8 mouse cellular contexts compared by ENCODE assay signal in the genomic region with DNA sequence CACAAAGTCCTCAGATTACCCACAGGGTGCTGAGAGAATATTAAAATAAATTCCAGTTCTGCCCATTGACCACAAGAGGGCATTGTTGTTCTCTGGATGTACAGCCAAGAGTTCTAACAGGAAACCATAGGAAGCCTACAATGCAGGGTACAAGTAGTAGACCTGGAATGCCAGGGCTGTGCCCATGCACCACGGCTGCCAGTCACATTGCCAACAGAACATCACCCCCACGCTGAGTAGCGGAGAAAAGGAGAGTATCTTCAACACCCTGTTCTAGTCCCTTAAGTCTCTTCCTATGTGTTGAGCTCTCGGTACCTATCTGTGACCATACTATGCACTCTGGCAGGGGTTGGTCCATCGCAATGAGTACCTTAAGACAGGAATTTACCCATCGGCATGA. TPM values are rescaled to one million over a fixed set of nuclear protein-coding genes. Genes with fewer than 3 reads are reported as not detected.
A peak's percentile ranks its signal among the peaks of the same experiment; 100 is the strongest.
DNase-seq lines count a peak whose midpoint lies in the region; ATAC-seq and TF ChIP-seq lines count a peak whose summit lies in the region.

No protein-coding gene starts in this region.

- ATAC-seq in Patski, result peak; percentile 54
- ATAC-seq in forebrain, embryonic 12.5 days (ENCODE audit: low FRiP score), result peak; percentile 76; the same call in 1 of the 2 replicates
- ATAC-seq in hematopoietic stem cell, adult 5-6 weeks (replicated peaks in 1 of 2; ENCODE audit: insufficient read depth in 1 of 2, low FRiP score in 2 of 2, low TSS enrichment in 1 of 2, low read depth in 1 of 2, poor library complexity in 2 of 2, severe bottlenecking in 2 of 2), result peak; percentile 76 to 78
- peak; percentile 48 for ATAC-seq in lung, postnatal 0 days

- peak; percentile 77 for TF ChIP-seq CTCF in Patski (IDR thresholded peaks at IDR 0.05)
- TF ChIP-seq CTCF in lung, postnatal 0 days (IDR thresholded peaks at IDR 0.05), result peak; percentile 94

- CTCF ChIA-PET in Patski (lab: Charles Lee), result interaction anchor here (0.8 to 3.2 kb wide), 5 partner anchors 16 to 480 kb away, joined by 3 to 19 read pairs (median 8); partner anchors contain the start of gene Ccdc110

- DNase-seq in Patski (ENCODE audit: low read depth, low spot score), result no peak
- DNase-seq in brain, embryonic 18.5 days (ENCODE audit: low read depth, low spot score), result peak; percentile 66
- DNase-seq in layer of hippocampus, adult 11-12 months (ENCODE audit: low spot score), result peak; percentile 67
- peak; percentile 87 for DNase-seq in lung, postnatal 0 days (ENCODE audit: low spot score)
- DNase-seq in retina, embryonic 14.5 days (ENCODE audit: low spot score), result peak; percentile 95
- DNase-seq in natural killer cell, adult 2 months (ENCODE audit: low spot score in 2 of 2), result no peak

- H3K36me3 ChIP-seq in forebrain, embryonic 12.5 days (replicated peaks), result no peaks in the 10 kb centered on the region
- H3K36me3 ChIP-seq in lung, postnatal 0 days (ENCODE audit: insufficient read depth, low read length), result no peaks in the 10 kb centered on the region

- WGBS in forebrain, embryonic 12.5 days, result 65% methylated on average over 6 of the region's 6 CpGs
- WGBS in lung, postnatal 0 days, result 62% methylated on average over 6 of the region's 6 CpGs

- in situ Hi-C loops in Patski (cut with MboI; ENCODE audit: low pct_unique_long_range_greater_than_20kb), result loop anchor here (5.0 to 10.0 kb wide), 3 partner anchors 323 to 483 kb away; no protein-coding TSS in a partner anchor

- no peaks in the 10 kb centered on the region for H3K27me3 ChIP-seq in Patski
- H3K27me3 ChIP-seq in forebrain, embryonic 12.5 days, result no peaks in the 10 kb centered on the region
- no peaks in the 10 kb centered on the region for H3K27me3 ChIP-seq in lung, postnatal 0 days (replicated peaks; ENCODE audit: insufficient read depth, low read length)

- POLR2A ChIA-PET in Patski (lab: Charles Lee), result no interaction called here

- no peaks in the 10 kb centered on the region for H3K4me1 ChIP-seq in forebrain, embryonic 12.5 days
- H3K4me1 ChIP-seq in lung, postnatal 0 days (ENCODE audit: insufficient read depth, low read depth, low read length), result no peaks in the 10 kb centered on the region

- peak; percentile 20; the same call in 1 of the 2 replicates for TF ChIP-seq EP300 in lung, postnatal 0 days (IDR thresholded peaks at IDR 0.05)

- no peak overlapping the region for H3K9ac ChIP-seq in forebrain, embryonic 12.5 days
- no peak overlapping the region for H3K9ac ChIP-seq in lung, postnatal 0 days (replicated peaks; ENCODE audit: low read depth)

- no peaks in the 10 kb centered on the region for H3K9me3 ChIP-seq in forebrain, embryonic 12.5 days
- H3K9me3 ChIP-seq in lung, postnatal 0 days (ENCODE audit: low read length), result no peaks in the 10 kb centered on the region

- H3K4me2 ChIP-seq in forebrain, embryonic 12.5 days, result no peak overlapping the region
- H3K4me2 ChIP-seq in lung, postnatal 0 days (replicated peaks; ENCODE audit: low read depth, low read length), result no peak overlapping the region

- H3K4me3 ChIP-seq in forebrain, embryonic 12.5 days (replicated peaks), result no peak overlapping the region
- H3K4me3 ChIP-seq in lung, postnatal 0 days (ENCODE audit: low read depth, low read length), result no peak overlapping the region

- H3K27ac ChIP-seq in forebrain, embryonic 12.5 days, result no peak overlapping the region
- no peak overlapping the region for H3K27ac ChIP-seq in lung, postnatal 0 days (ENCODE audit: low read length)

RNA-seq across cellular contexts. Expression of gene Tlr3, which starts 43.5 kb away (rescaled TPM):
- 4.9 TPM for polyA plus RNA-seq in Patski (2021)
- polyA plus RNA-seq in forebrain, embryonic 12.5 days (2016; fragmentation: Nextera tagmentation; extraction: Ambion mirVana), result 1.1 and 1.6 TPM in 2 replicates
- 2.1 and 7.0 TPM in 2 replicates for total RNA-seq in hematopoietic stem cell, adult 5-6 weeks (2017)
- polyA plus RNA-seq in lung, postnatal 0 days (2015; fragmentation: Nextera tagmentation; extraction: Ambion mirVana), result 6.3 and 7.3 TPM in 2 replicates

RNA-seq across cellular contexts. Expression of gene Sorbs2, which starts 53.2 kb away (rescaled TPM):
- 17.3 TPM for polyA plus RNA-seq in Patski (2021)
- polyA plus RNA-seq in forebrain, embryonic 12.5 days (2016; fragmentation: Nextera tagmentation; extraction: Ambion mirVana), result 113 and 115 TPM in 2 replicates
- 1.0 and 3.6 TPM in 2 replicates for total RNA-seq in hematopoietic stem cell, adult 5-6 weeks (2017)
- polyA plus RNA-seq in lung, postnatal 0 days (2015; fragmentation: Nextera tagmentation; extraction: Ambion mirVana), result 5.8 and 7.0 TPM in 2 replicates

Comparison
In these comparisons a context has a peak if more than half of its experiments do, and no peak if none do; other contexts are left out.
1. DNase-seq: peak in brain, embryonic 18.5 days (single experiment), layer of hippocampus, adult 11-12 months (single experiment), lung, postnatal 0 days (single experiment) and retina, embryonic 14.5 days (single experiment); none in Patski (single experiment) and natural killer cell, adult 2 months (0 of 2).
2. Peak in every context shown above with its lines, with median percentiles within 50 percentile points of each other: ATAC-seq.